Mouse (Mus musculus): ENCODE measurements at regions not wholly inside any gene's neighbourhood (a gene's known extent, or its start where the extent isn't known, plus 50 kb on each side); places are given as distances from the start of the nearest gene placed in this dataset.

DNA sequence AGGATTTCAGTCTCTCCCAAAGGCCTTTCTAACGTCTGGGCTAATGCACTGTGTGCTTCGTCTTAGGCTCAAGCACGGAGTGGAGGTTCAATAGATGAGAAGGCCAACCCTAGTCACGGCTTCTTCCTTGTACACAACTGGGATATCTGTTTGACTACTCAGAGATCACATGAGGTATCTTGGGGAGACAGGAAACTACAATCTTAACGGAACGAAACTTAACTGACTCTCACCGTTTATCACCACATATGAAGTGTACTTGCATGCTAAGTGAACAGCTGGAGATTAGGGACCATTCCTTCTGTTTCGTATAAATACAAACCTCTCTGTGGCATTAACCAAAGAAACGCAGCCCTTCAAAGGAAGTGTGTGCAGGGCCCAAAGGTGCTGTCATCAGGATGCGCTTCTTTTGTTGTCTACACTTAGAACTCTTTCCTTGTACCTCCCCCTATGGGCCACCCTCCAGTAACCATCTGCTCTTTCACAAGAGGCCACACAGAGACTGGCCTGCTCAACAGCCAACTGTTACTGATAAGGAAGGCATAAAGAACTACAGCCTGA, 55.8 kb upstream of the Cdkn2b start:
- TF ChIP-seq CTCF (IDR thresholded peaks at IDR 0.05; ENCODE audit: control insufficient read depth, insufficient read depth, insufficient read length) (no peak), MAX (IDR thresholded peaks at IDR 0.05) (no peak)

All from C2C12 (cell line).